Mouse (Mus musculus) gastrocnemius, adult 2 months (tissue): ENCODE data around the gene Slc36a4. TPM values are rescaled to one million over a fixed set of nuclear protein-coding genes. Genes with fewer than 3 reads are reported as not detected.
A peak's percentile ranks its signal among the peaks of the same experiment; 100 is the strongest.

Experiments used
- DNase-seq: peaks from one replicate; pipeline ENCODE4 v3.0.0; 2022
- H3K27ac ChIP-seq: fragments of 200-600 bp; 2 replicates; pipeline ENCODE4 v1.8.1; 2022; ENCODE audit warnings: mild to moderate bottlenecking
- H3K4me3 ChIP-seq: fragments of 200-600 bp; 2 replicates; pipeline ENCODE4 v1.8.1; 2022; ENCODE audit warnings: mild to moderate bottlenecking, moderate library complexity
- CTCF ChIP-seq: fragments of 200-600 bp; IDR thresholded peaks from 2 replicates; pipeline ENCODE4 v1.8.1; 2022; ENCODE audit warnings: antibody characterized with exemption, mild to moderate bottlenecking, moderate library complexity
- intact Hi-C: fragments of 180-260 bp; cut with DNase I; formaldehyde crosslinking; loops from one replicate; pipeline ENCODE4 v1.15.1; 2025
- long read RNA-seq, 2 experiments: library from polyadenylated mRNA; stranded (forward); transcript quantifications; one replicate each; pipeline ENCODE4 v2.0.0; 2021
- total RNA-seq, 2 experiments: library from RNA; stranded (reverse); gene quantifications; 2 replicates each; pipeline ENCODE4 v1.2.3; 2021

The Slc36a4 gene
- total RNA-seq: 1 to 10 TPM; 2.2 to 3.0 TPM
- long read RNA-seq, experiment 1, full-length matches to known transcripts: 2 of 2 reads
- long read RNA-seq, experiment 1, partial matches to known transcripts: 0 of 2 reads
- long read RNA-seq, experiment 1, other reads (novel, unspliced or antisense): 0 of 2 reads
- long read RNA-seq, experiment 2, partial matches to known transcripts: 0 of 1 reads
- long read RNA-seq, experiment 2, other reads (novel, unspliced or antisense): 0 of 1 reads

DNA sequence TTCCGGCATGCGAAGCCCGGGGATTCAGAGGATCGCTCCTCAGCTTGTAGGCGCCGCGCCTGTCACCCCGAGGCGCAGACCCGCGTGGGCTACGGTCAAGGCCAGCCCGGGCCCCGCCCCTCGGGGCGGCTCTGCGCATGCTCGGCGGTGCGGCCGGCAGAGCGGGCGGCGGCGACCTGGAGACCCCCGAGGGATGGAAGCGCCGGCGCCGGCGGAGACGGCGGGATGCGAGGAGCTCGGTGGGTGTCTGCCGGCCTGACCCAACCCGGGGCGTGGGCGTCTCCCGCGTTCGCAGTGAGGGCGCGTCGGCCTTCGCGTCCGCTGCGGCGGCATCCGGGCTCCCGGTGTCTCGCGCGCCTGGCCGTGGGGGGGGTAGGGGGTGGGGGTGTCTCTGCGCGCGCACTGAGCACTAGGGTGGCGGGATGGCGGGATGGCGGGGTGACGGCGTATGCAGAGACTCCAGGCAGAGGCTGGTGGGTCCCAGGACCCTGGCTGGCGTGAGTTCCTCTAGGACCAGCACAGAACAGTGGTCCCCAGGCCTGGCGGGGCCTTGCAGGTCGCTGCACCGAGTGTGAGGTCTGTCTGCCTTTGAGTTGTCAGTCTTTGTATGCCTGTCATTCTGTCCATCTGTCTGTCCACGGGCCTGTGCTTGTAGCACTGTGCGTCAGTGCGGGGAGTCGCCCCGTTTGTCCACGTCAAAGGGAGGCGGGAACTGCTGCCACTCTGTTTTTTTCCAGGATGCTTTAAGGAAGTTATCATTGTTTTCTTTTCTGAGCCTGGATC is at the start of gene Slc36a4:
TSS of gene Slc36a4 (plus strand) at position 140 of the 783 bp plus-strand sequence.
- no peak for TF ChIP-seq CTCF
- intact Hi-C loops: no loop called here
- peak within 1 kb of the TSS; percentile 92 for H3K4me3 ChIP-seq
- H3K27ac ChIP-seq: peak within 1 kb of the TSS; percentile 92
- peak; percentile 86 for DNase-seq

DNA sequence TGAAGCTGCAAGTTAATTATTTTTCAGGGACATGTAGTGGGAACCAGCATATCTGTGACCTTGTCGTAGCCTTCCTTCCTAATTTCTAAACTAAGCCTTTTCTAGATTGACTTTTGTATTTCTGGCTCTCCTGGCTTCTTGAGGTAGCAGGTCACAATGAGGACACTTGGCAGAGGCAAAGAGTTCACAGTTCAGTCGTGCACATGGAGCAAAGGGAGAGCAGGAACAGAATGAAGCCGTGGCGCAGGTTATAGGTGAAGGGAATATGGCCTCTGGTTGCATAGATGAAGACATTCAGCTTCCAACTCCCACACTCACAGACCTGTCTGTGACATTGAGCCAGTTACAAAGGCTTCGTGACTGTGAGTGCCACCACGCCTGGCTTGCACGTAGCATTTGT is 44.9 kb upstream of the Slc36a4 start:
- DNase-seq: no peak
- intact Hi-C loops: no loop called here
- H3K27ac ChIP-seq: no peak overlapping the region
- H3K4me3 ChIP-seq: no peak overlapping the region
- no peak for TF ChIP-seq CTCF

DNA sequence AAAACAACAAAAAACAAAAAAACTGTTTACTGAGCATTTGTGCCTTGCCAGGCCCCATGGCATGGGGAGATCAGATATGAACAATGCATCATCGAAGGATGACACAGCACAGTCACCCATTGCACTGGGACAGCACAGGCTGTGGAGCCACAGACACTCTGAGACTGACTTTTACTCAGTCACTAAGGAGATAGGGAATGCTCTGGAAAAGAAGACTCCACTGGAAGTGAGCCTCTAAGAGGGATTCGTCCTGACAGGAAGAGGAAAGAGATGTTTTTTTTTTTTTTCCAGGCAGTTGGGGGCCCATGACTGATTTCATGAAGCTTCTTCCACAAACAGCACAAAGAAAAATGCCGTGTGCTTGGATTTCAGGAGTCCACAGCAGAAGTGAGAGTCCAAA is 40.1 kb upstream of the Slc36a4 start:
- no peak for TF ChIP-seq CTCF
- no peak overlapping the region for H3K4me3 ChIP-seq
- intact Hi-C loops: no loop called here
- no peak overlapping the region for H3K27ac ChIP-seq
- no peak for DNase-seq

DNA sequence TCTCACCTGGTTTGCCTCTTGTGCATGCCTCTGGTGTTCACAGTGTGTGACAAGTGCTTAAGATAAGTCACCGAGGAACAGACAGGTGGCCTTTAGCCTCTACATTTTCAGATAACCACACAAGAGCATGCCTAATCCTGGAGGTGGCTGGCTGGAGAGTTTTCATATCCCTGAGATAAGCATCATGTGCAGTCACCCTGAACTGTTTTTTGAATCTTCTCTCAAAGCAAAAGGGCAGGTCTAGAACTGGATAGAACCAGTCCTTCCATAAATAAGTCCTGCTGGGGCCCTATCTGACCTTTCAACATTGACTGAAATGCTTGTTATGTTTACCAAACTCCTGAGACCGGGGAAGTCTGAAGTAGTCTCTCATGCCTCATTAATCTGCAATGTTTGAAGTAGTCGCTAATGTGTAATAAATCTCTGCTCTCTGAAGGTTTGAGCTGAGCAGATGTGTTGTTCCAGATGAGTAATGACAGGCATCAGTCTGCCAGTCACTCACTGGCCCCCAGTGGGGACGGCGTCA is 39.5 kb upstream of the Slc36a4 start:
- no peak for TF ChIP-seq CTCF
- intact Hi-C loops: no loop called here
- Histone ChIP-seq H3K27ac (no peak overlapping the region), H3K4me3 (no peak overlapping the region)
- no peak for DNase-seq

DNA sequence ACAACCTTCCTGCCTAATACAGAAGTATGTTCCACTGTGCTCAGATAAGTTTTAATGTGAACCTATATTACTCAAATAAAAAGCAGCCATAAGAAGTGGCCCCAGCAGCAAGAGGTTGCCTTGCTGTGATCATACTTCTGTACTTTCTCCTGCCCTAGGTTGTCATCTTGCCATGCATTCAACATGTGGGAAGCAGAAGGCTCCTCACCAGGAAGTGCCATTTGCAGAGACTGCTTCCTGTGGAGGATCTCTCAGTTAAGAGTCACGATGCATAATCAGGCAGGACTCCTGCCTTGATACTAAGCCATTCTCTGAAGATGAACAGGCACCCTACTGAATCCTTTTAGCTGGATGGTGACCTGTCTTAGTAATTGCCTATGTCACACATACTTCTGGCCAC is 37.3 kb upstream of the Slc36a4 start:
- DNase-seq: no peak
- TF ChIP-seq CTCF: no peak
- Histone ChIP-seq H3K27ac (no peak overlapping the region), H3K4me3 (no peak overlapping the region)
- intact Hi-C loops: no loop called here

DNA sequence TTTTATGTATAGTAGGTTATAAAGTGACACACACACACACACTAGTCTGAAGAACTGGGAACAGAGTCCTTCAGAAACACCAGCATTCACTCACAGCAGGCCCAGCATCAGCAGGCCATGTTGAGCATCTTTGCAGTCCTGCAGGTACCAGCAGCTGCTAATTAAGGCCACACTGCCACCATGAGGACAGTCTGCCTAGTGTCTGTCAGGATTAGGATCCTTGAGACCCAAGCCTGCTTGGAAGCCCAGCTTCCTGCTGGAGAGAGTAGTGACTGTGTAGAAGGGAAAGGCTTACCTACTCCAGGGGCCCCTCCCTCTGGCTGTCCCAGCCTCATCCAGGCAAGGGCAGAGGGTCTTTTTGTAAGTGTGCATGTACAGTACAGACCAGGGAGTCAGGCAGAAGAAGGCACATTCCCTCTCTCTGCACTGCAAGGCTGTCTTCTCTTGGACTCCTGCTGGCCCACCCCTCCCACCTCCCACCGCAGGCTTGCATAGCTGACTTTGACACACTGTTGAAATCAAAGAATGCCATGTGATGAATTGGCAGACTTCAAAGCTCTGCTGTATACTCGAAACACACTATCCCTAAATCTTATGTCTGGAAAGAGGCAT is 27.6 kb upstream of the Slc36a4 start:
- intact Hi-C loops: loop anchor here (1.0 to 2.0 kb wide), 3 partner anchors 188 to 317 kb away; no protein-coding TSS in a partner anchor
- peak; percentile 87 for TF ChIP-seq CTCF

DNA sequence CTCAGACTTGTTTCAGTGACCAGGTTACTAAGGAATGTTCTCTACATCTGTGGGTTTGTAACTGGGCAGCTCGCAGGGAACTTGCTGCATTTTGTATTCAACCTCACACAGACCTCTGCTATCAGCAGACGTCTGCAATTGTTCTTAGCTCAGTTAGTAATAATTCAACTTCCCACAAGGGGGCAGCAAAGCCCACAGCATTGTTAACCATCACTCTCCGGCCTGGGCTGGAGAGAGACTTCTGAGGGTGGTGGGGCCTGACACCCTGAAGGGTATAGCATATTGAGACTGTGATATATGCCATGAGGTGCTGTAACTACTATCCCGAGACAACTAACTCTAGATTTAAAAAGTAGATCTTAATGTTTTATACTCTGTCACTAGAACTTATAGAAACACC is 24.3 kb upstream of the Slc36a4 start:
- intact Hi-C loops: loop anchor here (5.0 kb wide), 1 partner anchor 197 kb away; no protein-coding TSS in a partner anchor
- peak; percentile 47 for DNase-seq
- Histone ChIP-seq H3K27ac (no peak overlapping the region), H3K4me3 (no peak overlapping the region)
- peak; percentile 84 for TF ChIP-seq CTCF

More for the DNA sequence above, 27.6 kb upstream of the Slc36a4 start:
- Histone ChIP-seq H3K27ac (no peak overlapping the region), H3K4me3 (no peak overlapping the region)
- peak; percentile 77 for DNase-seq

DNA sequence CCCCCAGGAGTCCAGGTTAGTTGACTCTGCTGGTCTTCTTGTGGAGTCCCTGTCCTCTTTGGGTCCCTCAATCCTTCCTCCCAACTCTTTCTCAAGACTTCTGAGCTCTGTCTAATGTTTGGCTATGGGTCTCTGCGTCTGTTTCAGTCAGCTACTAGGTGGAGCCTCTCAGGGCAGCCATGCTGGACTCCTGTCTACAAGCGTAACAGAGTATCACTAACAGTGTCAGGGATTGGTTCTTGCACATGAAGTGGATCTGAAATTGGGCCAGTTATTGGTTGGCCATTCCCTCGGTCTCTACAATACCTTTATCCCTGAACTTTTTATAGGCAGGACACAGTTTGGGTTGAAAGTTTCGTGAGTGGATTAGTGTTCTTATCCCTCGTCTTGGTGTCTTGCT is 22.2 kb upstream of the Slc36a4 start:
- H3K27ac ChIP-seq: no peak overlapping the region
- no peak for DNase-seq
- no peak for TF ChIP-seq CTCF
- intact Hi-C loops: loop anchor here (5.0 kb wide), 1 partner anchor 195 kb away; no protein-coding TSS in a partner anchor
- no peak overlapping the region for H3K4me3 ChIP-seq

DNA sequence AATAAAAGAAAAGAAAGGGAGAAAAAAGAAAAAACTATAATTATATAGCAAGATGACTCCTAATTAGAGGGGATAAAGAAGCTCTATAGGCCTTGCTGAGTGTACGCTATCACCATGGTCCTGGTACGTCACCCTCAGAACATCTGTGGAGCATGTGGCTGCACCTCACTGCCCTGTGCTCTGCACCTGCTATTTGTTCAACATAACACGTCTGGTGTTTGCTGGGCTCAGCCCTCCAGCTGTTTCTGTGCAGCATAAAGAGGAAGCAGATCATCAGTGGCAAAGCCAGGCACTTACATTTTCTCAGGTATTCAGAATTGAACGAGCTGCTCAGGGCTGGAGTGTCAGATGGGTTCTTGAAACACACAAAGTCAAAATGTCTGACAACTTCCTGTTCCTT is 15.7 kb upstream of the Slc36a4 start:
- no peak for DNase-seq
- Histone ChIP-seq H3K4me3 (no peak overlapping the region), H3K27ac (no peak overlapping the region)
- TF ChIP-seq CTCF: no peak
- intact Hi-C loops: no loop called here

DNA sequence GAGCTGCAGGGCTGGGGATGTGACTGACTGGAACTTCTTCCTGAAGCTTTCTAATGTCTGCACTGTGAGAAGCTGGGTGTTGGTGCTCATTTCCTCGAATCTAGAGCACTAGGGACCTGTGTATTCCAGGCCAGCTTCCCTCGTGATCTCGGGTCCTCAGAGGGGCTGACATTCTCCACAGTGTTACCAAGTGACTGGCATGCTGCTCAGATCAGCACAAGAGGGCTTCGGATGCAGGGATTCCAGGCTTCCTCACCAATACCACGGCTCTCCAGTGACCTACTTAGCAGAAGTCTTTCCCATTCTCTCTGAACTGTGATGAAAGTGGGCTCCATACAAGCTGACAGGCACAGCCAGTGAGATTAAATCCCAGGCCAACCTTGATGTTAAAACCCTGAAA is 14.5 kb upstream of the Slc36a4 start:
- no peak for DNase-seq
- no peak overlapping the region for H3K4me3 ChIP-seq
- no peak overlapping the region for H3K27ac ChIP-seq
- intact Hi-C loops: no loop called here
- TF ChIP-seq CTCF: no peak

DNA sequence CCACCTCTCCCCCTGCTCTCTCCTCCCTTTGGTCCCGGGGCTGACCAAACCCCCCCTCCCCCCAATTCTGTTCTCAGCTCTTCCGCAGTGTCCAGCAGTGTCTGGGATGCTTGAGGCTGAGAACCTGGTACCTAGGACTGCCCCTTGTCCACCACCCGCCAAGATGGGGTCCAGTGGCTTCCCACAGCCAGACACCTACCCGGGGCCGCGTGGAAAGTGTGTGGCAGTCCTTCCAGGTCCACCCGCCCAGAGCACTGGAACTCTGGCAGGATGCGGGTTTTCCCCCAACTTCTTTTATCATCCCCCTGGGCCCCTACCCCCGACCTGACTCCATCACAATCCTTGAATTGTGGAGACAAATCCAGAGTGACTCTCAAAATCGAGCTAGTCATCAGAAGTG is 3.8 kb upstream of the Slc36a4 start:
- Histone ChIP-seq H3K4me3 (no peak overlapping the region), H3K27ac (no peak overlapping the region)
- DNase-seq: no peak
- TF ChIP-seq CTCF: no peak
- intact Hi-C loops: no loop called here

DNA sequence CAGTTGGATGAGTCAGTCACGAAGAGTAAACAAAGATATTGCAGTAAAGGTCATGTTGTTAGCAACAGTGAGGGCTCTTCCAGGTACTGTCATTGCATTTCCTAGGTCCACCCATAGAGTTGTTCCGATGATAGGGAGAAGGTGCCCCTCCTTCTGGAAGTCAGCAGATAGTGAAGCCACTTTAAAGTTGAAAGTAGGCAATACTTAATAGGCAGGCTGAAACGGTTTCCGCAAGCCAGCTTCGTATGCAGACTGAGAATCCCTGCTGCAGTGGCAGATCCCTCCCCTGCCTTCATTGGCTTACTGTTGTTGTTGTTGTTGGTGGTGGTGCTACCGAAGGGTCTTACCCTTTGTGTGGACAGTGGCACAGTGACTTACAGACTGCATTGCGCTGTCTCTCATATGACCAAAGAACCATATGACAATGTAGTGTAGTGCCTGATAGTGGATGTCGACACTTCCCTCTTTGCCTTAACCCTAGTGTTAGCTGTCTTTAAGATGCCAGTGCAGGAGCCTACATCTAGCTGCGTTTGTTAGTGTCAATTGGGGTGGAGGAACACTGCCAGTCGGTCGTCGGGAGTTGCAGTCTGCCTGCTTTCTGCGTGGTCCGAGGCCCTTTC is 449 bp upstream of the Slc36a4 start:
- Histone ChIP-seq H3K4me3 (peak overlapping the region; percentile 92), H3K27ac (peak overlapping the region; percentile 92)
- no peak for DNase-seq
- intact Hi-C loops: no loop called here
- no peak for TF ChIP-seq CTCF
